Mouse (Mus musculus) spleen, adult 2 months (tissue): ENCODE data around the gene Krtap19-1. TPM values are rescaled to one million over a fixed set of nuclear protein-coding genes. Genes with fewer than 3 reads are reported as not detected.
A peak's percentile ranks its signal among the peaks of the same experiment; 100 is the strongest.

Experiments
- DNase-seq, 2 experiments: peaks; one replicate each; pipeline versions ENCODE4 v3.0.0 to v3.0.0-alpha.2; 2012 to 2021; ENCODE audit warnings: low spot score in 2 of 2, low read depth in 1 of 2
- H3K27ac ChIP-seq: fragments of 200-500 bp; 2 replicates; pipeline ENCODE4 v1.5.1; 2012; ENCODE audit warnings: low read length, inconsistent platforms; ENCODE audit not compliant: insufficient read depth
- H3K27me3 ChIP-seq: fragments of 200-500 bp; 2 replicates; pipeline ENCODE4 v1.6.1; 2012; ENCODE audit warnings: mild to moderate bottlenecking, moderate library complexity, low read length, inconsistent platforms; ENCODE audit not compliant: control insufficient read depth, insufficient read depth
- H3K36me3 ChIP-seq: fragments of 200-500 bp; 2 replicates; pipeline ENCODE4 v1.6.1; 2012; ENCODE audit warnings: mild to moderate bottlenecking, low read length, inconsistent platforms; ENCODE audit not compliant: control insufficient read depth, insufficient read depth
- H3K4me1 ChIP-seq: fragments of 200-500 bp; 2 replicates; pipeline ENCODE4 v1.6.1; 2011; ENCODE audit warnings: inconsistent platforms; ENCODE audit not compliant: control insufficient read depth, insufficient read depth, insufficient read length
- H3K4me3 ChIP-seq: fragments of 200-500 bp; 2 replicates; pipeline ENCODE4 v1.5.1; 2011; ENCODE audit warnings: mild to moderate bottlenecking, inconsistent platforms; ENCODE audit not compliant: insufficient read depth, insufficient read length; ENCODE audit errors: extremely low read depth
- CTCF ChIP-seq: fragments of 200-500 bp; IDR thresholded peaks from 2 replicates; pipeline ENCODE4 v1.5.1; 2011; ENCODE audit warnings: mild to moderate bottlenecking, inconsistent platforms; ENCODE audit not compliant: insufficient read depth, insufficient read length, insufficient replicate concordance; ENCODE audit errors: extremely low read depth
- POLR2A ChIP-seq: fragments of 200-500 bp; IDR thresholded peaks from 2 replicates; pipeline ENCODE4 v1.6.1; 2011; ENCODE audit warnings: low read depth, low read length, inconsistent platforms
- WGBS: fragments of 180-500 bp; shearing (Covaris S2); methylation state at CpG from one replicate; pipeline ENCODE4 v1.1.7; 2018; 5-methylcytosine and 5-hydroxymethylcytosine counted together
- polyA plus RNA-seq: library from polyadenylated mRNA; depleted of rRNA; stranded (reverse); fragments of >200 nt; gene quantifications from 2 replicates; pipeline ENCODE4 v1.2.3, GENCODE M21; 2012; rRNA removed

The Krtap19-1 gene
- polyA plus RNA-seq, 1 experiment: not detected

DNA sequence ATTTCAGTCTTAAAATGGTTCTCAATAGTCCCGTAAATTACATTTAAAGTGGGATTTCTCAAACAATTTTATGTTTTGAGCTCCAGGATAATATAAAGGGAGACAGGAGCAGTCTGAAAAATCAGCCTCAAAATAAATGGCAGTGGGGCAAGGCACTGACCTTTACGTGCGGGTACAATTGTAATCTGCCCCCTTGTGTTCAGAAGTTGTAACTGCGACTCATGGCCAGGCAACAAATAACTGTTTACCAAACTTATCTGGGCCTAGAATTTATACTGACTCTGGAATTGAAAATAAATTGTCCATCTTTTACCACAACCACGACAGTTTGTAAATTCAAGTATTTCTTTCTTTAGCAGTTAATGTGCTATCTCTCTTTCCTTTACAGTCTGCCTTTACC is 17.8 kb downstream of the Krtap19-1 start:
- TF ChIP-seq CTCF (0 out of 2 replicates have a peak, but pooled peaks have one; percentile 3), POLR2A (no peak)
- Histone ChIP-seq H3K27ac (no peak overlapping the region), H3K4me1 (no peaks in the 10 kb centered on the region), H3K27me3 (no peaks in the 10 kb centered on the region), H3K4me3 (no peak overlapping the region), H3K36me3 (no peaks in the 10 kb centered on the region)
- WGBS: 17% methylated on average over 5 of the region's 5 CpGs
- DNase-seq: no peak

DNA sequence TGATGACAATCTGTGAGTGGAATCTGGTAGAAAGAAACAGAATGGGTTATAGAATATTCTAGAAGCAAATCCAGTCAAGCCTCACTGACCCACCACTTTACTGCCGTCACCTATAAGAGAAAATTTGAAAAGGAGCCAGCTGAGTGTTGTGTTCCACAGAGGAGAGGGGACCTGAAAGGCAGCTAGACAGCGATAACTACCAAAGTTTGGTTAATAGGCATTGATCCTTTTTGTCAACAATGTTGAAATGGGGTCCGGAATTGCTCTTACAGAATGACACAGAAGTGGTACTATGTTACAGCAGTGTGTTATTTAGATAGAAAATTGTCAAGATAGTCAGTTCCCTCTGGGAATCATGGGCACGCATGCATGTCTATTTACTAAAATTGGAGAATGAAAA is 20.7 kb downstream of the Krtap19-1 start:
- Histone ChIP-seq H3K27me3 (no peaks in the 10 kb centered on the region), H3K36me3 (no peaks in the 10 kb centered on the region), H3K4me3 (no peak overlapping the region), H3K27ac (no peak overlapping the region), H3K4me1 (no peaks in the 10 kb centered on the region)
- TF ChIP-seq POLR2A (no peak), CTCF (no peak)
- 86% methylated on average over 4 of the region's 4 CpGs for WGBS
- DNase-seq: no peak

DNA sequence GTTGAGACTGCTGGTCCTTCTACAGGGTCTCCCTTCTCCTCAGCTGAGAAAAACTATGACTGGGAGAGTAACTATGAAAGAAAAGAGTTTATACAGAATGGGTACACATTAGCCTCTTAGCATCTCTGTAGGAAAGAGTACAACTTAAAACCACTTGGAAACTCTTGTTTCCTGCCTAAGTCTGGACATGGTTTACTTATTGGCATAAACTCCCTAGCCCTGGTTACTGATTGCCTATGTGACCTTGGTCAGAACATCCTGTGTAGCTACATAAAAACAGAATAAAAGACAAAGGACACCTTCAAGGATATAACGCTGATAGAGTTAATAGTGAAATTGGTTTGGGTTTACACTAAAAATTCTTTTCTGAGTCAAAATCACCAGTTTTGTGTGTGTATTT is 21.8 kb downstream of the Krtap19-1 start:
- no peaks in the 10 kb centered on the region for H3K27me3 ChIP-seq
- no peak overlapping the region for H3K4me3 ChIP-seq
- DNase-seq: no peak
- no peak overlapping the region for H3K27ac ChIP-seq
- H3K4me1 ChIP-seq: no peaks in the 10 kb centered on the region
- WGBS: 88% methylated on average over 1 of the region's 1 CpGs
- no peaks in the 10 kb centered on the region for H3K36me3 ChIP-seq
- TF ChIP-seq CTCF (no peak), POLR2A (no peak)

DNA sequence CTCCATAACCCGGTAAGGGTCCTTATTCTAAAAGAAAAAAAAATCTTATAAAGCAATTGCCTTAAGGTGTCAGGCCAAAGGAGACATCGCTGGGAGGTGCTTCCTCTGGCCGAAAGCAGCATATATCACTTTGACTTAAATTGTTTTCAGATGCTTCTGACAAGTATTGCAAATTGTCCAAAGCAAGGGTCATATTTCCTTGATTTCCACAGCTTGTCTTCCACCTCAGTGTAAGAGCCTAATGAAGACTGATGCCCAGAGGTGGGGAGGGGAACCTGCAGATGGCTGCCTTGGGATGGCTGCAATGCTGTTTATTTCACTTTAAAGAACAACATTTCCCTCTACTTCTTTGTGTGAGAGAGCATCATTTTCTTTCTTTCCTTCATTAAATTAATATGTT is 42.2 kb downstream of the Krtap19-1 start:
- Histone ChIP-seq H3K27me3 (no peaks in the 10 kb centered on the region), H3K27ac (no peak overlapping the region), H3K36me3 (no peaks in the 10 kb centered on the region), H3K4me1 (no peaks in the 10 kb centered on the region), H3K4me3 (no peak overlapping the region)
- DNase-seq: no peak
- 86% methylated on average over 3 of the region's 3 CpGs for WGBS
- no peak for TF ChIP-seq POLR2A
- TF ChIP-seq CTCF: no peak

DNA sequence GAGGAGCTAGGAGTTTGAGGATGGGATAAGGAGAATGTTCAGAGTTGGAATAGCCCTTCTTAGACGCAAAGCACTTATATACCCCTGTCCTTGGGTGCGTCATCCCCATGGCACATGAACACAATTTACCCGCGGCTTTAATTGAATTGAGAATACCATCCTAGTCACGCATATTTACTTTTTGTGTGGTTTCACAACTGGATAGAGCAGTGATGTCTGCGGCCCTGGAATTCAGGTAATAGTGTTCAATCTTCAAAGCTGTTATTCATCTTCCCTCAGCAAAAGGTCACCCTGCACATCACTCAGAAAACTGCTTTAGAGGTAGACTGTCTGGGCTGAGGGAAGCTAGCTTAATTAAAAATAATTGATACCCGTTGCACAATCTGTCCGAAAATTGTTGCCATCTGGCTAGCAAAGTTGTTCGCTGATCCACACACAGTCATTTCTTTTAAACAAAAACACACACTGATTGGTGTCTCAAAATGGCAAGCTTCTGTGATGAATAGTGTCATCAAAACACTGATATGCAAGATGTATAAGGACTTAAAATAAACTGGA is 43.0 kb downstream of the Krtap19-1 start, which contains the start of gene Krtap14:
Gene Krtap14, minus strand, starts transcription at position 51 of the 558 bp plus-strand sequence.
- TF ChIP-seq POLR2A (no peak), CTCF (no peak)
- H3K36me3 ChIP-seq: no peaks in the 10 kb centered on the region
- WGBS: 89% methylated on average over 9 of the region's 9 CpGs
- H3K4me1 ChIP-seq: no peaks in the 10 kb centered on the region
- no peak within 1 kb of the TSS for H3K4me3 ChIP-seq
- no peak for DNase-seq
- H3K27ac ChIP-seq: no peak within 1 kb of the TSS
- H3K27me3 ChIP-seq: no peaks in the 10 kb centered on the region

DNA sequence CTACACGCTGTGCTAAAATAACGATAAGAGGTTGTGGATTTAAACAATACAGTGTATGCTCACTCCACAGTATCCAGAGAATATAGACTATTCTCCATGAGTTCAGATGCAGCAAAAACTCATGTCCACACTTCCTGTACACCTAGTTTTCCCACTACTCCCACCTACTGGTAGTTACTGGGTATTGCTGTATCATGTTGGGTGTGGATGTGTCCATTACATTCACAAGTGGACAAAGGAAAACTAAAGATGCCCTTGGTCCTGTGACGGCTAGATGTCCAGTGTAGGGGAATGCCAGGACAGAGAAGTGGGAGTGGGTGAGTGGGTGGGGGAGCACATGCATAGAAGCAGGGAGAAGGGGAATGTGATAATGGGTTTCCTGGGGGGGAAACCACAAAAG is 45.5 kb downstream of the Krtap19-1 start:
- no peak overlapping the region for H3K27ac ChIP-seq
- TF ChIP-seq POLR2A: no peak
- TF ChIP-seq CTCF: no peak
- H3K4me1 ChIP-seq: no peaks in the 10 kb centered on the region
- 87% methylated on average over 3 of the region's 3 CpGs for WGBS
- DNase-seq: no peak
- no peaks in the 10 kb centered on the region for H3K36me3 ChIP-seq
- H3K4me3 ChIP-seq: no peak overlapping the region
- H3K27me3 ChIP-seq: no peaks in the 10 kb centered on the region

DNA sequence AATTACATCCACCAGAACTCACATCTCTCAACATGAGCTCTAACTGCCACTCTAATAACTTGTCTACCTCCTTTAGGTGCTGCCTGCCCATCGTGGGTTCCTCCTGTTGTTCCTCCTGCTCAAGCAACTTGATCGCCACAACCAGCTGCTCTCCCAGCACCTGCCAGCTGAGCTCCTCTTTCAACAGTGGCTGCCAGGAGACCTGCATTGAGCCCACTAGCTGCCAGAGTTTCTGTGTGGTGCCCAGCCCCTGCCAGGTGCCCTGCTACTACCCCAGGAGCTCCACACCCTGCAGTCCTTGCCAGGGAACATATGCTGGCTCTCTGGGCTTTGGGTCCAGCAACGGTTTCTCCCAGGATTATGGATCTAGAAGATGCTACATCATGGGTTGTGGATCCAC is 49.1 kb downstream of the Krtap19-1 start, which contains the start of gene Krtap15:
Gene Krtap15, plus strand, starts transcription at position 150 of the 400 bp plus-strand sequence.
- Histone ChIP-seq H3K36me3 (no peaks in the 10 kb centered on the region), H3K27ac (no peak within 1 kb of the TSS), H3K4me3 (no peak within 1 kb of the TSS), H3K27me3 (no peaks in the 10 kb centered on the region), H3K4me1 (no peaks in the 10 kb centered on the region)
- TF ChIP-seq POLR2A (no peak), CTCF (no peak)
- 65% methylated on average over 3 of the region's 3 CpGs for WGBS
- no peak for DNase-seq

Other genes with a start within 250 kb of the Krtap19-1 start
- not detected in 2 replicates for gene 2310079G19Rik, start 241.7 kb downstream of the Krtap19-1 start, polyA plus RNA-seq
- gene Krtap26-1, start 221.6 kb downstream of the Krtap19-1 start, polyA plus RNA-seq: not detected in 2 replicates
- gene Krtap27-1, start 197.7 kb downstream of the Krtap19-1 start, polyA plus RNA-seq: not detected in 2 replicates
- not detected in 2 replicates for gene 2310061N02Rik, start 161.4 kb downstream of the Krtap19-1 start, polyA plus RNA-seq
- not detected in 2 replicates for gene Krtap13-1, start 140.5 kb downstream of the Krtap19-1 start, polyA plus RNA-seq
- gene Krtap13, start 117.8 kb downstream of the Krtap19-1 start, polyA plus RNA-seq: not detected in 2 replicates
- not detected in 2 replicates for gene 2310034C09Rik, start 110.6 kb downstream of the Krtap19-1 start, polyA plus RNA-seq
- not detected in 2 replicates for gene 2310057N15Rik, start 95.2 kb downstream of the Krtap19-1 start, polyA plus RNA-seq
- gene Gm5965, start 91.5 kb downstream of the Krtap19-1 start, polyA plus RNA-seq: not detected in 2 replicates
- gene Gm20741, start 57.2 kb downstream of the Krtap19-1 start, polyA plus RNA-seq: not detected in 2 replicates
- not detected in 2 replicates for gene Krtap15, start 49.2 kb downstream of the Krtap19-1 start, polyA plus RNA-seq
- gene Krtap14, start 43.3 kb downstream of the Krtap19-1 start, polyA plus RNA-seq: not detected in 2 replicates
- gene Krtap19-2, start 4.9 kb upstream of the Krtap19-1 start, polyA plus RNA-seq: not detected in 2 replicates
- gene Krtap19-3, start 8.6 kb upstream of the Krtap19-1 start, polyA plus RNA-seq: not detected in 2 replicates
- not detected in 2 replicates for gene Krtap19-4, start 15.7 kb upstream of the Krtap19-1 start, polyA plus RNA-seq
- gene Krtap19-5, start 27.0 kb upstream of the Krtap19-1 start, polyA plus RNA-seq: not detected in 2 replicates
- not detected in 2 replicates for gene Krtap19-9b, start 62.9 kb upstream of the Krtap19-1 start, polyA plus RNA-seq
- gene Krtap16-3, start 93.5 kb upstream of the Krtap19-1 start, polyA plus RNA-seq: not detected in 2 replicates
- gene Krtap22-2, start 141.3 kb upstream of the Krtap19-1 start, polyA plus RNA-seq: not detected in 2 replicates
- not detected in 2 replicates for gene Gm10229, start 145.9 kb upstream of the Krtap19-1 start, polyA plus RNA-seq
- gene Krtap6-1, start 162.3 kb upstream of the Krtap19-1 start, polyA plus RNA-seq: not detected in 2 replicates
- gene Gm10228, start 172.1 kb upstream of the Krtap19-1 start, polyA plus RNA-seq: not detected in 2 replicates
- not detected in 2 replicates for gene Krtap6-5, start 178.5 kb upstream of the Krtap19-1 start, polyA plus RNA-seq
- gene 1110025L11Rik, start 194.6 kb upstream of the Krtap19-1 start, polyA plus RNA-seq: not detected in 2 replicates
- gene Krtap6-3, start 214.6 kb upstream of the Krtap19-1 start, polyA plus RNA-seq: not detected in 2 replicates